Mouse (Mus musculus): ENCODE results near the gene Gm6268. TPM values are rescaled to one million over a fixed set of nuclear protein-coding genes. Genes with fewer than 3 reads are reported as not detected.

Gm6268 gene
- polyA plus RNA-seq (2014; fragmentation: Illumina TruSeq; extraction: RNeasy Lipid Tissue Mini Kit (QIAGEN cat#74804); ENCODE audit: low replicate concordance), result not detected

DNA sequence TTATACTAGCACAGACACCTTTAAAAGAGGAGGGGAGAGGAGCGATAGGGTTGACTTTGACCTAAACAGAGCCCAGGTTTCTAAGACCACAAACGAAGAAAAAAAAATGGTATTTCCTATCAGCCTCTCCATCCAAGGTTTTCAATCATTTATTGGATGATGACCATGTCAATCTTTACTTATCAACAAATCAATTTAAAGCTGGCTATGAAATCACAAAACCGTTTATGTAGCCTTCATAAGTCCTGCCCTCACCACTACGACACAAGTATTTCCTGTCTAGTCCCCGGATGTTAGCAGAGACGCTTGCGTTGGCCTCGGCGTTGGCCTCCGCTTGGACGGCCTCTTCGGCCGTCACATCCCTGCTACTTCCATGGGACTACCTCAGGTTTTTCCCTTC lies at the start of gene Gm6268:
Gene Gm6268 (plus strand): TSS at position 301 of the 400 bp plus-strand sequence.

Other genes with a start within 250 kb of the Gm6268 start
- gene Zcchc12, start 205.4 kb upstream of the Gm6268 start, polyA plus RNA-seq (2014; fragmentation: Illumina TruSeq; extraction: RNeasy Lipid Tissue Mini Kit (QIAGEN cat#74804); ENCODE audit: low replicate concordance), result 1.3 TPM
- 2.4 TPM for gene Lonrf3, start 72.9 kb upstream of the Gm6268 start, polyA plus RNA-seq (2014; fragmentation: Illumina TruSeq; extraction: RNeasy Lipid Tissue Mini Kit (QIAGEN cat#74804); ENCODE audit: low replicate concordance)
- gene Gm14569, start 90.5 kb downstream of the Gm6268 start, polyA plus RNA-seq (2014; fragmentation: Illumina TruSeq; extraction: RNeasy Lipid Tissue Mini Kit (QIAGEN cat#74804); ENCODE audit: low replicate concordance), result not detected
- 1,246 TPM for gene Pgrmc1, start 196.9 kb downstream of the Gm6268 start, polyA plus RNA-seq (2014; fragmentation: Illumina TruSeq; extraction: RNeasy Lipid Tissue Mini Kit (QIAGEN cat#74804); ENCODE audit: low replicate concordance)
- 6.0 TPM for gene Akap17b, start 244.1 kb downstream of the Gm6268 start, polyA plus RNA-seq (2014; fragmentation: Illumina TruSeq; extraction: RNeasy Lipid Tissue Mini Kit (QIAGEN cat#74804); ENCODE audit: low replicate concordance)